Mouse (Mus musculus) megakaryocyte, embryonic 14.5 days (primary cell): ENCODE data around the gene Arid5a.

Source experiments
- FLI1 ChIP-seq: IDR thresholded peaks from 2 replicates; pipeline ENCODE4 v1.6.1; 2012; ENCODE audit warnings: low read length, inconsistent platforms, mixed read lengths
- GATA1 ChIP-seq: IDR thresholded peaks from 3 replicates; pipeline ENCODE4 v1.6.1; 2012; ENCODE audit warnings: mixed read lengths, low read length, inconsistent platforms, borderline replicate concordance

DNA sequence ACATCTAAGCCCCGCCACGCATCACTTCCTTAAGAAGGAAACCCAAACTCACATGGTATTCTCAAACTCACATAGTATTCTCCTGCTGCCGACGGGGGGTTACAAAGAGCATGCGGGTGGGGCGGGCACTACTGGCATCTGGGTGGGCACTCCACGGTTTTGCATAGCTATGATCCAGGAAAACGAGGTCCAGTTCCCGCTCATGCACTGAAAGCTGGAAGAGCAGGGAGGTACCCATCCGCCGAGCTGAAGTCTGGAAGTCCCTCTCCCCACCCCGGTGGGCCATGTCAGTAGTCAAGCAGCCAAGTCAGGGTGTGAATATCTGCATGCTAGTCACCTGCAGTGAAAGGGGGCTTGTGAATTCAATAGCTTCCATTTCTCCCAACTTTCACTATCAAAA lies 60.2 kb downstream of the Arid5a start:
- no peak for TF ChIP-seq GATA1
- no peak for TF ChIP-seq FLI1
